Mouse (Mus musculus): ENCODE results near the gene Stx1a.

Gene Stx1a

GRCm38 (mm10) chr5:135023344-135024173 is at the start of gene Stx1a:
Stx1a (plus strand) TSS chr5:135023482.
- peak; percentile 91 to 92 for DNase-seq (ENCODE audit: low spot score in 2 of 2)

GRCm38 (mm10) chr5:134973526-134973925 is 49.8 kb upstream of the Stx1a start:
- DNase-seq (ENCODE audit: low spot score in 2 of 2), result no peak

- no peak for DNase-seq (ENCODE audit: low spot score in 2 of 2)
These were observed 49.0 kb upstream of the Stx1a start for GRCm38 (mm10) chr5:134974294-134974693.

- no peak for DNase-seq (ENCODE audit: low spot score in 2 of 2)
These were observed 48.4 kb upstream of the Stx1a start for GRCm38 (mm10) chr5:134974921-134975320.

GRCm38 (mm10) chr5:134976164-134976563 is 47.1 kb upstream of the Stx1a start:
- no peak for DNase-seq (ENCODE audit: low spot score in 2 of 2)

GRCm38 (mm10) chr5:134976577-134977250 is 46.6 kb upstream of the Stx1a start:
- no peak for DNase-seq (ENCODE audit: low spot score in 2 of 2)

GRCm38 (mm10) chr5:134977837-134978236 is 45.4 kb upstream of the Stx1a start:
- no peak for DNase-seq (ENCODE audit: low spot score in 2 of 2)

GRCm38 (mm10) chr5:134981149-134981548 is 42.1 kb upstream of the Stx1a start:
- DNase-seq (ENCODE audit: low spot score in 2 of 2), result no peak

GRCm38 (mm10) chr5:134983111-134983510 is 40.2 kb upstream of the Stx1a start:
- DNase-seq (ENCODE audit: low spot score in 2 of 2), result no peak

GRCm38 (mm10) chr5:134983771-134984170 is 39.5 kb upstream of the Stx1a start:
- no peak for DNase-seq (ENCODE audit: low spot score in 2 of 2)

- DNase-seq (ENCODE audit: low spot score in 2 of 2), result peak in 1 of 2 experiments; percentile 66
These were observed 37.5 kb upstream of the Stx1a start, which contains the start of gene Cldn3 for GRCm38 (mm10) chr5:134985633-134986297. Cldn3 (plus strand) TSS chr5:134986214.

GRCm38 (mm10) chr5:134986298-134987268 is 36.7 kb upstream of the Stx1a start:
- no peak for DNase-seq (ENCODE audit: low spot score in 2 of 2)

GRCm38 (mm10) chr5:134989166-134989565 is 34.1 kb upstream of the Stx1a start:
- no peak for DNase-seq (ENCODE audit: low spot score in 2 of 2)

- no peak for DNase-seq (ENCODE audit: low spot score in 2 of 2)
These were observed 33.5 kb upstream of the Stx1a start for GRCm38 (mm10) chr5:134989741-134990140.

- DNase-seq (ENCODE audit: low spot score in 2 of 2), result no peak
These were observed 30.7 kb upstream of the Stx1a start for GRCm38 (mm10) chr5:134992566-134992965.

- DNase-seq (ENCODE audit: low spot score in 2 of 2), result no peak
These were observed 24.9 kb upstream of the Stx1a start for GRCm38 (mm10) chr5:134998359-134998758.

GRCm38 (mm10) chr5:134999797-135000196 is 23.5 kb upstream of the Stx1a start:
- no peak for DNase-seq (ENCODE audit: low spot score in 2 of 2)

GRCm38 (mm10) chr5:135000751-135001150 is 22.5 kb upstream of the Stx1a start:
- DNase-seq (ENCODE audit: low spot score in 2 of 2), result no peak

GRCm38 (mm10) chr5:135001309-135001708 is 22.0 kb upstream of the Stx1a start:
- DNase-seq (ENCODE audit: low spot score in 2 of 2), result peak; percentile 63 to 80

- DNase-seq (ENCODE audit: low spot score in 2 of 2), result no peak
These were observed 21.1 kb upstream of the Stx1a start for GRCm38 (mm10) chr5:135002151-135002550.
